Mouse (Mus musculus) megakaryocyte, embryonic 14.5 days (primary cell): ENCODE results near the gene Fgfr2.

Experiments
- FLI1 ChIP-seq: IDR thresholded peaks from 2 replicates; pipeline ENCODE4 v1.6.1; 2012; ENCODE audit warnings: low read length, inconsistent platforms, mixed read lengths
- GATA1 ChIP-seq: IDR thresholded peaks from 3 replicates; pipeline ENCODE4 v1.6.1; 2012; ENCODE audit warnings: mixed read lengths, low read length, inconsistent platforms, borderline replicate concordance

DNA sequence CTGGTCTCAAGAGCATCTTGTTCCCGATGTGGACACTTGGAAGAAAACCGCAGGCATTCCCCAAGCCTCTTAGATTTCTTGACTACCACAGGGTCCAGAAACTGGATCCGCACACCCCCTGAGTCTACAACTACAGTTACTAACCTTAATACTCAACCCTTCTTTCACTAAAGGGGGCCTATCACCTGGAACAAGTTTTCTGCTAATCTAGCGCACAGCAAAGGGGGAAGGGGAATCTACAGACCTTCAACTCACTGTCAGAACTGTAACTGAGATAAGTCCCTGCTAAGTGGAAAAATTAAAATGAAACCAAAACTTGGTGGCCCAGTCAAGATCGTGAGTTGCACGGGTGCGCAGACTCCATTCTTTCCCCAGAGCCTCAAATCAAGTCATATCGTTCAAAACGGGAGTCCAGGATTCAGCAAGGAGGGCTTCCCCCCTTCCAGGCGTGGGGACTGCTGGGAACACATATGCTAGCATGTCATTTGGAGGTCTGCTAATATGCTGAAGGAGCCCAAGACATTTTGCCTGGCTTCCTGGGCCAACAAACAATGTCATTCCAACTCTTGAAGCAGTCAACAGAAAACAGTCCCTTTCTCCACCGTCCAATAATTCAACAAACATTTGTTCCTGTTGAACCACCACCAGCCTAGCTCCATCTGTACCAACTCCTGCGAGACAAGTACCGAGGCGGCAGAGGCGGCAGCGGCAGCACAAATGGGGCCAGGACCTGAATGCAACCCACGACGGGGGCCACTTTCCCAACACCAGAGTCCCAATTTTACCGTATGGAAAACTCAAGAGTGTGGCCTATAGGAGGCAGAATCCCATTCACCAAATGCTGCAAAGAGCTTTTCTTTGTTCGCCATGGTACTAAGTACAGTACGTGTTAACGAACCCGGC lies 311.2 kb downstream of the Fgfr2 start:
- no peak for TF ChIP-seq FLI1
- no peak for TF ChIP-seq GATA1
